Comparison of ENCODE assay signal across 8 mouse cellular contexts in genomic region chr10:82631133-82631532, GRCm38 (mm10). TPM values are rescaled to one million over a fixed set of nuclear protein-coding genes. Genes with fewer than 3 reads are reported as not detected.
DNase-seq lines count a peak whose midpoint lies in the region; ATAC-seq lines count a peak whose summit lies in the region.

No protein-coding gene starts in this region.

- H3K4me2 ChIP-seq in forebrain, embryonic 12.5 days: peak overlapping the region; percentile 75
- peak overlapping the region; percentile 70 for H3K4me2 ChIP-seq in limb, embryonic 15.5 days

- peaks cover 32% of the 10 kb centered on the region for H3K36me3 ChIP-seq in forebrain, embryonic 12.5 days (replicated peaks)
- peaks cover 25% of the 10 kb centered on the region for H3K36me3 ChIP-seq in limb, embryonic 15.5 days

- WGBS in forebrain, embryonic 12.5 days: 80% methylated on average over 7 of the region's 7 CpGs
- 76% methylated on average over 7 of the region's 7 CpGs for WGBS in limb, embryonic 15.5 days

- peak; percentile 26 for DNase-seq in 3T3-L1 (ENCODE audit: low read depth, low spot score)
- peak; percentile 33 for DNase-seq in 416B (ENCODE audit: low read depth)
- DNase-seq in layer of hippocampus, postnatal 36 days: no peak
- DNase-seq in adrenal gland, postnatal 10 days: no peak
- DNase-seq in urinary bladder, adult 2 months (ENCODE audit: low spot score): no peak

- H3K27me3 ChIP-seq in forebrain, embryonic 12.5 days: no peaks in the 10 kb centered on the region
- H3K27me3 ChIP-seq in limb, embryonic 15.5 days: no peaks in the 10 kb centered on the region

- 0 out of 2 replicates have a peak overlapping the region, but pooled peaks have one; percentile 89 for H3K9ac ChIP-seq in forebrain, embryonic 12.5 days
- no peak overlapping the region for H3K9ac ChIP-seq in limb, embryonic 15.5 days

- no peak for ATAC-seq in forebrain, embryonic 12.5 days (ENCODE audit: low FRiP score)
- ATAC-seq in limb, embryonic 15.5 days (ENCODE audit: insufficient number of reproducible peaks, low FRiP score, low TSS enrichment, low read depth): no peak
- no peak for ATAC-seq in granulocyte monocyte progenitor cell, adult 5-6 weeks (replicated peaks; ENCODE audit: poor library complexity, severe bottlenecking)

- no peak overlapping the region for H3K27ac ChIP-seq in forebrain, embryonic 12.5 days
- H3K27ac ChIP-seq in limb, embryonic 15.5 days: no peak overlapping the region

- H3K4me1 ChIP-seq in forebrain, embryonic 12.5 days: peaks cover 19% of the 10 kb centered on the region
- H3K4me1 ChIP-seq in limb, embryonic 15.5 days: peaks cover 20% of the 10 kb centered on the region

- H3K9me3 ChIP-seq in forebrain, embryonic 12.5 days: no peaks in the 10 kb centered on the region
- H3K9me3 ChIP-seq in limb, embryonic 15.5 days: no peaks in the 10 kb centered on the region

- H3K4me3 ChIP-seq in forebrain, embryonic 12.5 days (replicated peaks): peak overlapping the region; percentile 78
- H3K4me3 ChIP-seq in limb, embryonic 15.5 days: peak overlapping the region; percentile 76; the same call in 1 of the 2 replicates

RNA-seq across cellular contexts. Expression of gene Tdg, which starts 1.5 kb away (rescaled TPM):
- polyA plus RNA-seq in forebrain, embryonic 12.5 days (2016; fragmentation: Nextera tagmentation; extraction: Ambion mirVana): 295 and 311 TPM in 2 replicates
- polyA plus RNA-seq in limb, embryonic 15.5 days (2015; fragmentation: Nextera tagmentation; extraction: Ambion mirVana): 105 and 108 TPM in 2 replicates
- total RNA-seq in granulocyte monocyte progenitor cell, adult 5-6 weeks (2014; fragmentation: Nextera tagmentation): 48.9 and 76.4 TPM in 2 replicates
- total RNA-seq in granulocyte monocyte progenitor cell, adult 5-6 weeks (2017): 97.3 and 102 TPM in 2 replicates
- 10 to 100 TPM; 41.8 to 48.0 TPM for total RNA-seq in layer of hippocampus, postnatal 36 days (2021)
- total RNA-seq in adrenal gland, postnatal 10 days (2021): 10 to 100 TPM; 35.1 to 37.1 TPM
- polyA plus RNA-seq in urinary bladder, adult 2 months (2012; rRNA removed): 32.9 and 33.5 TPM in 2 replicates

RNA-seq across cellular contexts. Expression of gene 1190007I07Rik, which starts 8.1 kb away (rescaled TPM):
- 35.7 and 40.6 TPM in 2 replicates for polyA plus RNA-seq in forebrain, embryonic 12.5 days (2016; fragmentation: Nextera tagmentation; extraction: Ambion mirVana)
- polyA plus RNA-seq in limb, embryonic 15.5 days (2015; fragmentation: Nextera tagmentation; extraction: Ambion mirVana): 29.9 and 36.2 TPM in 2 replicates
- total RNA-seq in granulocyte monocyte progenitor cell, adult 5-6 weeks (2014; fragmentation: Nextera tagmentation): 67.2 and 73.5 TPM in 2 replicates
- total RNA-seq in granulocyte monocyte progenitor cell, adult 5-6 weeks (2017): 75.8 and 104 TPM in 2 replicates
- total RNA-seq in layer of hippocampus, postnatal 36 days (2021): 10 to 100 TPM; 18.0 to 23.8 TPM
- total RNA-seq in adrenal gland, postnatal 10 days (2021): 10 to 100 TPM; 38.1 to 43.4 TPM
- polyA plus RNA-seq in urinary bladder, adult 2 months (2012; rRNA removed): 26.1 and 38.6 TPM in 2 replicates

RNA-seq across cellular contexts. Expression of gene Glt8d2, which starts 59.3 kb away (rescaled TPM):
- polyA plus RNA-seq in forebrain, embryonic 12.5 days (2016; fragmentation: Nextera tagmentation; extraction: Ambion mirVana): 2.8 and 2.9 TPM in 2 replicates
- polyA plus RNA-seq in limb, embryonic 15.5 days (2015; fragmentation: Nextera tagmentation; extraction: Ambion mirVana): 23.6 and 24.7 TPM in 2 replicates
- 1.6 TPM in 1 of 2 replicates, not detected in the other for total RNA-seq in granulocyte monocyte progenitor cell, adult 5-6 weeks (2014; fragmentation: Nextera tagmentation)
- total RNA-seq in granulocyte monocyte progenitor cell, adult 5-6 weeks (2017): 1.8 and 2.5 TPM in 2 replicates
- 10 to 100 TPM; 17.1 to 19.9 TPM for total RNA-seq in layer of hippocampus, postnatal 36 days (2021)
- total RNA-seq in adrenal gland, postnatal 10 days (2021): 1 to 10 TPM; 3.5 to 5.0 TPM
- polyA plus RNA-seq in urinary bladder, adult 2 months (2012; rRNA removed): 20.3 and 25.3 TPM in 2 replicates

Comparison
In these comparisons a context has a peak if more than half of its experiments do, and no peak if none do; other contexts are left out.
1. DNase-seq: peak in 3T3-L1 (single experiment) and 416B (single experiment); none in layer of hippocampus, postnatal 36 days (0 of 2), adrenal gland, postnatal 10 days (single experiment) and urinary bladder, adult 2 months (single experiment).